Mouse (Mus musculus) MEL (cell line): Measurements from ENCODE around the gene Kcnj9. TPM values are rescaled to one million over a fixed set of nuclear protein-coding genes. Genes with fewer than 3 reads are reported as not detected.

Experiments used
- DNase-seq: peaks from one replicate; pipeline ENCODE4 v3.0.0; 2011; ENCODE audit warnings: low read depth, low spot score
- H3K27ac ChIP-seq: 2 replicates; pipeline ENCODE4 v1.5.1; 2012; ENCODE audit warnings: low read depth, mild to moderate bottlenecking, control low read depth, low read length, moderate library complexity; ENCODE audit not compliant: control insufficient read depth
- H3K27me3 ChIP-seq, 2 experiments: fragments of 150-350 bp in 1 of 2; sonication (generic) in 1 of 2; 2 replicates each; pipeline ENCODE4 v1.6.1; 2012; ENCODE audit warnings: low read length in 2 of 2, mild to moderate bottlenecking in 2 of 2, improper control_type of control experiment in 1 of 2, moderate library complexity in 1 of 2; ENCODE audit not compliant: insufficient read depth in 2 of 2, control insufficient read depth in 1 of 2
- H3K36me3 ChIP-seq, 2 experiments: 2 replicates each; pipeline ENCODE4 v1.6.1; 2012 to 2014; ENCODE audit warnings: low read length in 2 of 2, improper control_type of control experiment in 1 of 2, inconsistent platforms in 1 of 2, mild to moderate bottlenecking in 1 of 2; ENCODE audit not compliant: insufficient read depth in 2 of 2, control insufficient read depth in 1 of 2
- H3K4me1 ChIP-seq, 2 experiments: fragments of 150-350 bp in 1 of 2; sonication (generic) in 1 of 2; 2 replicates each; pipeline ENCODE4 v1.6.1; 2012; ENCODE audit warnings: low read length in 2 of 2, improper control_type of control experiment in 1 of 2, mild to moderate bottlenecking in 1 of 2; ENCODE audit not compliant: insufficient read depth in 2 of 2, control insufficient read depth in 1 of 2
- H3K4me3 ChIP-seq, 2 experiments: fragments of 150-350 bp in 1 of 2; sonication (generic) in 1 of 2; 2 replicates each; pipeline ENCODE4 v1.5.1; 2012; ENCODE audit warnings: low read depth in 2 of 2, low read length in 2 of 2, mild to moderate bottlenecking in 2 of 2, moderate library complexity in 2 of 2, control low read depth in 1 of 2, improper control_type of control experiment in 1 of 2; ENCODE audit not compliant: control insufficient read depth in 1 of 2, insufficient read depth in 1 of 2
- H3K79me2 ChIP-seq: 2 replicates; pipeline ENCODE4 v1.6.1; 2012; ENCODE audit warnings: mild to moderate bottlenecking, low read length, moderate library complexity; ENCODE audit not compliant: control insufficient read depth, poor library complexity, insufficient read depth
- H3K9ac ChIP-seq: 2 replicates; pipeline ENCODE4 v1.6.1; 2012; ENCODE audit warnings: low read depth, mild to moderate bottlenecking, control low read depth, low read length, moderate library complexity; ENCODE audit not compliant: control insufficient read depth, poor library complexity, severe bottlenecking
- H3K9me3 ChIP-seq: fragments of 150-350 bp; sonication (generic); replicated peaks from 2 replicates; pipeline ENCODE4 v1.6.1; 2012; ENCODE audit warnings: mild to moderate bottlenecking, low read length, improper control_type of control experiment, moderate library complexity; ENCODE audit not compliant: insufficient read depth
- MYB ChIP-seq: IDR thresholded peaks from 2 replicates; pipeline ENCODE4 v1.6.1; 2011; ENCODE audit warnings: mild to moderate bottlenecking, low read depth, low read length, improper control_type of control experiment
- UBTF ChIP-seq: IDR thresholded peaks from 2 replicates; pipeline ENCODE4 v1.6.1; 2012; ENCODE audit warnings: low read depth, mild to moderate bottlenecking, inconsistent platforms, low read length, improper control_type of control experiment, moderate library complexity, borderline replicate concordance; ENCODE audit not compliant: insufficient read depth
- polyA plus RNA-seq, 2 experiments: library from polyadenylated mRNA; stranded (reverse) in 1 of 2; unstranded in 1 of 2; fragments of >175 nt in 1 of 2; fragments of >200 nt in 1 of 2; gene quantifications; 2 replicates each; pipeline versions ENCODE4 v1.2.1 to v1.2.4; 2012; ENCODE audit warnings: low replicate concordance in 2 of 2, low read depth in 1 of 2; ENCODE audit not compliant: insufficient read length in 2 of 2, insufficient read depth in 1 of 2, missing spikeins in 1 of 2
- total RNA-seq: library from RNA; depleted of rRNA; stranded (reverse); fragments of 300-350 nt; gene quantifications from 2 replicates; pipeline ENCODE4 v1.2.3, GENCODE M21; 2012; rRNA removed

Gene Kcnj9
- total and polyA plus RNA-seq, 3 experiments: 0.08 TPM; not detected in 2

DNA sequence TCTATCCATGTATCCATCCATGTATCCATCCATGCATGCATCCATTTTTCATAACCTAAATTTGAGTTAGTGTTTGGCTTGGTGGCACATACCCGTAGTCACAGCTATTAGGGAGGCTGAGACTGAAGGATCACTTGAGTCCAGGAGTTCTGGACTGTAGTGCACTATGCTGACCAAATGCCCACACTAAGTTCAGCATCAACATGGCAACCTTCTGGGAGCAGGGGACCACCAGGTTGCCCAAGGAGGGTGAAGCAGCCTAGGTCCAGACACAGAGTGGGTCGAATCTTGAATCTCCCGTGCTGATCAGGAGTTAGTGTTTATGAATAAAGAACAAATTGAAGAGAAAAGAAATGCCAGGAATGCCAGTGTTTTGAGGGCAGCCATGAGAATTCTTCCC is 57.9 kb downstream of the Kcnj9 start:
- Histone ChIP-seq H3K27me3 (no peaks in the 10 kb centered on the region), H3K27ac (no peak overlapping the region), H3K36me3 (no peaks in the 10 kb centered on the region)
- DNase-seq: no peak
- TF ChIP-seq UBTF: no peak
- no peak for TF ChIP-seq MYB
- TF ChIP-seq, all 39 proteins: peak for 0
- no peak overlapping the region for H3K9ac ChIP-seq
- H3K4me3 ChIP-seq: no peak overlapping the region
- no peaks in the 10 kb centered on the region for H3K79me2 ChIP-seq
- H3K9me3 ChIP-seq: no peaks in the 10 kb centered on the region
- no peaks in the 10 kb centered on the region for H3K4me1 ChIP-seq

Other genes with a start within 250 kb of the Kcnj9 start
- gene Copa, start 246.8 kb downstream of the Kcnj9 start, total RNA-seq: 90.8 and 92.3 TPM in 2 replicates
- gene Copa, start 246.8 kb downstream of the Kcnj9 start, polyA plus RNA-seq: 100 to 1,000 TPM in 1 of 2 experiments, 10 to 100 TPM in 1; 81.2 to 118 TPM
- gene Ncstn, start 246.5 kb downstream of the Kcnj9 start, total RNA-seq: 9.6 and 9.9 TPM in 2 replicates
- gene Ncstn, start 246.5 kb downstream of the Kcnj9 start, polyA plus RNA-seq: 10 to 100 TPM in 1 of 2 experiments, not detected in 1; 38.5 TPM
- 26.3 and 27.7 TPM in 2 replicates for gene Pex19, start 202.6 kb downstream of the Kcnj9 start, total RNA-seq
- 10 to 100 TPM in 1 of 2 experiments, not detected in 1; 53.6 TPM for gene Pex19, start 202.6 kb downstream of the Kcnj9 start, polyA plus RNA-seq
- 31.7 and 32.1 TPM in 2 replicates for gene Dcaf8, start 181.2 kb downstream of the Kcnj9 start, total RNA-seq
- gene Dcaf8, start 181.2 kb downstream of the Kcnj9 start, polyA plus RNA-seq: 10 to 100 TPM; 45.8 to 49.0 TPM
- 2.4 and 3.0 TPM in 2 replicates for gene Pea15a, start 122.5 kb downstream of the Kcnj9 start, total RNA-seq
- gene Pea15a, start 122.5 kb downstream of the Kcnj9 start, polyA plus RNA-seq: 1 to 10 TPM in 1 of 2 experiments, not detected in 1; 7.5 TPM
- gene Casq1, start 109.5 kb downstream of the Kcnj9 start, total RNA-seq: not detected in 2 replicates
- under 1 TPM in 1 of 2 experiments, not detected in 1; 0.21 TPM for gene Casq1, start 109.5 kb downstream of the Kcnj9 start, polyA plus RNA-seq
- gene Atp1a4, start 70.9 kb downstream of the Kcnj9 start, total RNA-seq: not detected in 2 replicates
- not detected for gene Atp1a4, start 70.9 kb downstream of the Kcnj9 start, polyA plus RNA-seq
- 65.2 and 88.0 TPM in 2 replicates for gene Igsf8, start 67.7 kb downstream of the Kcnj9 start, total RNA-seq
- 10 to 100 TPM in 1 of 2 experiments, not detected in 1; 97.2 TPM for gene Igsf8, start 67.7 kb downstream of the Kcnj9 start, polyA plus RNA-seq
- 0.10 TPM in 1 of 2 replicates, not detected in the other for gene Atp1a2, start 31.3 kb downstream of the Kcnj9 start, total RNA-seq
- under 1 TPM in 1 of 2 experiments, not detected in 1; 0.04 TPM for gene Atp1a2, start 31.3 kb downstream of the Kcnj9 start, polyA plus RNA-seq
- 0.03 and 0.04 TPM in 2 replicates for gene Kcnj10, start 11.9 kb upstream of the Kcnj9 start, total RNA-seq
- under 1 TPM in 1 of 2 experiments, not detected in 1; 0.72 TPM for gene Kcnj10, start 11.9 kb upstream of the Kcnj9 start, polyA plus RNA-seq
- gene Pigm, start 47.2 kb upstream of the Kcnj9 start, total RNA-seq: 8.3 and 8.6 TPM in 2 replicates
- 10 to 100 TPM in 1 of 2 experiments, not detected in 1; 11.3 TPM for gene Pigm, start 47.2 kb upstream of the Kcnj9 start, polyA plus RNA-seq
- 0.23 TPM in 1 of 2 replicates, not detected in the other for gene Slamf9, start 146.0 kb upstream of the Kcnj9 start, total RNA-seq
- under 1 TPM in 1 of 2 experiments, not detected in 1; 0.38 TPM for gene Slamf9, start 146.0 kb upstream of the Kcnj9 start, polyA plus RNA-seq
- 0.12 and 0.13 TPM in 2 replicates for gene Igsf9, start 152.5 kb upstream of the Kcnj9 start, total RNA-seq
- gene Igsf9, start 152.5 kb upstream of the Kcnj9 start, polyA plus RNA-seq: under 1 TPM in 1 of 2 experiments, not detected in 1; 0.38 TPM
- gene Tagln2, start 170.7 kb upstream of the Kcnj9 start, total RNA-seq: 100 and 150 TPM in 2 replicates
- gene Tagln2, start 170.7 kb upstream of the Kcnj9 start, polyA plus RNA-seq: 100 to 1,000 TPM; 332 to 581 TPM
- 0.29 TPM in 1 of 2 replicates, not detected in the other for gene Cfap45, start 191.5 kb upstream of the Kcnj9 start, total RNA-seq
- under 1 TPM in 1 of 2 experiments, not detected in 1; 0.40 TPM for gene Cfap45, start 191.5 kb upstream of the Kcnj9 start, polyA plus RNA-seq
- gene Vsig8, start 226.6 kb upstream of the Kcnj9 start, total RNA-seq: not detected in 2 replicates
- not detected for gene Vsig8, start 226.6 kb upstream of the Kcnj9 start, polyA plus RNA-seq